Mouse (Mus musculus) bone marrow macrophage, adult 2 months (primary cell): ENCODE measurements around the gene Rasgef1b. TPM values are rescaled to one million over a fixed set of nuclear protein-coding genes. Genes with fewer than 3 reads are reported as not detected.

Experiments
- H3K27ac ChIP-seq: 2 replicates; pipeline ENCODE4 v1.5.1; 2012; ENCODE audit warnings: low read depth, low read length; ENCODE audit not compliant: insufficient read depth
- H3K4me1 ChIP-seq: 2 replicates; pipeline ENCODE4 v1.6.1; 2012; ENCODE audit warnings: low read length; ENCODE audit not compliant: control insufficient read depth, insufficient read depth
- H3K4me3 ChIP-seq: 2 replicates; pipeline ENCODE4 v1.5.1; 2012; ENCODE audit warnings: mild to moderate bottlenecking, low read length, moderate library complexity; ENCODE audit not compliant: insufficient read depth
- CTCF ChIP-seq: IDR thresholded peaks from 2 replicates; pipeline ENCODE4 v1.5.1; 2012; ENCODE audit warnings: low read depth, mild to moderate bottlenecking, low read length, moderate library complexity
- POLR2A ChIP-seq: IDR thresholded peaks from 2 replicates; pipeline ENCODE4 v1.6.1; 2012; ENCODE audit warnings: mild to moderate bottlenecking, low read depth, low read length, borderline replicate concordance
- polyA plus RNA-seq: library from polyadenylated mRNA; stranded (reverse); fragments of >200 nt; gene quantifications from 2 replicates; pipeline ENCODE4 v1.2.4, GENCODE M21; 2012; ENCODE audit not compliant: missing spikeins, insufficient read depth, insufficient read length

The Rasgef1b gene
- polyA plus RNA-seq, 1 experiment = 46.5 TPM

DNA sequence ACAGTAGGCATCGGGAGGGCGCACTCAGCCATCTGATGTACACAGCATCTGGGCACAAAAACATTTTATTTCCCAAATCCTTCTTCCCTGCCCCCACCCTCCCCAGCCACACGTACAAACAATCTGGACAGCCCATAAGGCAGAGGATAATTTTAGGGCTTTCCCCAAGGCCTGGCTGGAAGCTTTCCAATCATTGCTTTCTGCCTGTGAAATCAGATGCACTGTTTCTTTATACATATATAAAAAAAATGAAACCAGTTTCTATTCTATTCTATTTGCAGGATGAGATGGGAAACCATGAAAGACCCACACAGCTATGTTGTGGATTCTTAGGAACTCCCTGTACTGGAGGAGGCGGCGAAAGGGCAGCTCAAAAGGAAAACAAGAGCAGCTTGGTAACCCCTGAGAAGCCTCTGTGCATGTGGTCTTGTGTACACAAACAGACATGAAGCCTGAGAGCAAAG is 13.6 kb downstream of the Rasgef1b start:
- H3K4me1 ChIP-seq = no peaks in the 10 kb centered on the region
- TF ChIP-seq CTCF (no peak), POLR2A (no peak)
- H3K4me3 ChIP-seq = no peak overlapping the region
- no peak overlapping the region for H3K27ac ChIP-seq

DNA sequence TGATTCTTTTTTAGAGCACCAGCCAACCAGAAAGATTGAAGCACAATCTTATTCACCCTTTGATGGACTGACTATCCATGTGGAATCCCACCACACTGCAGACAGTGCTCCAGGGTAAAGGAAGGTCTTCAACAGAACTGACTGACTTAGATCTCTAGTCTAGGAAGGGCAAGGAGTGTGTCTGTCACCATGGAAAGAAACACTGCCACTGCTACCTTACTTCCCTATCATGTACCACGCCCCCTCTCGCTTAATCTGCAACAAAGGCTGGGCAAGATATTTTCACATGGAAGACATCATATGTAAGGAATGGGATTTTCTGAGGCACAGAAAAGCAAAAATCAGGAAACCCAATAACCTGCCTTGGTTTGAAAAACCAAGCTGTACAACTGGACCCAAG is 16.9 kb downstream of the Rasgef1b start:
- H3K4me1 ChIP-seq = no peaks in the 10 kb centered on the region
- TF ChIP-seq CTCF (no peak), POLR2A (no peak)
- H3K4me3 ChIP-seq = no peak overlapping the region

DNA sequence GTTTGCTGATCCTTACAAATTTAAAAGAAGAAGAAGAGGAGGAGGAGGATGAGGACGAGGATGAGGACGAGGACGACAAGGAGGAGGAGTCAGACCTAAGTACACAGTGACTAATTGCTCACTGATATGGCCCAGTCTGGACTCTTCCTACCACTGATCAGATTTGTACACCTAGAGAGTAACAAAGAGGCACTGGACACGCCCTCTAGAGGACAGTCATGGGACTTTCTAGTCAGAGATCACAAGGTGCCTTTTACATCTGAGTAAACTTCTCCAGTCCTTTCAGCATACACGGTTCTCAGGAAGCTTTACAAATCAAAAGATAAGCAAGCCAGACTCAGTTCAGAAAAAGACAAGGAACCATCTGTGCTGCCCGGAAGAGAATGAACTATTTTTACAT is 20.2 kb downstream of the Rasgef1b start:
- Histone ChIP-seq H3K4me3 (no peak overlapping the region), H3K4me1 (no peaks in the 10 kb centered on the region), H3K27ac (no peak overlapping the region)
- TF ChIP-seq POLR2A = no peak
- no peak for TF ChIP-seq CTCF

More for the DNA sequence above, 16.9 kb downstream of the Rasgef1b start:
- no peak overlapping the region for H3K27ac ChIP-seq

DNA sequence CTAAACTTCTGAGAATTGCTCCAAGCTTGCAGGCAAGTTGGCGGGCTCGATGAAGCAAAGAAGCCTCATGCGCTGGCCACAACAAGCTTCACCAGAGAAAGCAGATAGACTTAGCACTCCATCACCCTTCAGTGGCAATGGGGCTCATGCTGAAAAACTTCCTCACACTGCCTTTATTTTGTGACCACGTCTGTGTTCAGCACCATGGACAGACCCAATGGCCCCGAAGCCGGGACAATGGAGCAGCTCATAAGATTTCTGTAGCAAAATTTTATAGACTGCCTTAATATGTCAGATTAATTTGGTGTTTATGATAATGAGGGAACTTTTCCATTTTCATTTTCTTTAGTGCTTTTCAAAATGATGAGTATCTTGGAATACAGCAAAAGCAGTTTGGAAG is 21.6 kb downstream of the Rasgef1b start:
- Histone ChIP-seq H3K4me1 (no peaks in the 10 kb centered on the region), H3K4me3 (no peak overlapping the region), H3K27ac (no peak overlapping the region)
- TF ChIP-seq CTCF (no peak), POLR2A (no peak)

DNA sequence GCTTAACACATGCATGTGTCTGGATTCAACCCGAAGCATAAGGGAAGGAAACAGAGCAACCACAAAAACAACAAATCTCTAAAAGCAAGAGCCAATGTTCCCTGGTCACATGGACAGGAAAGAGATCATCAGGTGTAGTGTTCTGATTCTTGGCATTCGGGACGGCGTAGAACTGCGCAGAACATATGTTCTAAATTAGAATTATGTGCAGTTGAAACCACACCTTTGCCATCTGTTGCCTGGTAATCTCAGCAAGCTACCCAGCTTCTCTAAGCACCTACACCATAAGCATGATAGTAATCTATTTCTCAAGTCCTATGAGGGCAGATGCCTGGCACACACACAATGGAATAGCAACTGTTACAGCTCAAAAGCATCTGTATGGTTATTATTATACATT is 27.1 kb downstream of the Rasgef1b start:
- Histone ChIP-seq H3K27ac (no peak overlapping the region), H3K4me1 (no peaks in the 10 kb centered on the region), H3K4me3 (no peak overlapping the region)
- TF ChIP-seq CTCF (no peak), POLR2A (no peak)

DNA sequence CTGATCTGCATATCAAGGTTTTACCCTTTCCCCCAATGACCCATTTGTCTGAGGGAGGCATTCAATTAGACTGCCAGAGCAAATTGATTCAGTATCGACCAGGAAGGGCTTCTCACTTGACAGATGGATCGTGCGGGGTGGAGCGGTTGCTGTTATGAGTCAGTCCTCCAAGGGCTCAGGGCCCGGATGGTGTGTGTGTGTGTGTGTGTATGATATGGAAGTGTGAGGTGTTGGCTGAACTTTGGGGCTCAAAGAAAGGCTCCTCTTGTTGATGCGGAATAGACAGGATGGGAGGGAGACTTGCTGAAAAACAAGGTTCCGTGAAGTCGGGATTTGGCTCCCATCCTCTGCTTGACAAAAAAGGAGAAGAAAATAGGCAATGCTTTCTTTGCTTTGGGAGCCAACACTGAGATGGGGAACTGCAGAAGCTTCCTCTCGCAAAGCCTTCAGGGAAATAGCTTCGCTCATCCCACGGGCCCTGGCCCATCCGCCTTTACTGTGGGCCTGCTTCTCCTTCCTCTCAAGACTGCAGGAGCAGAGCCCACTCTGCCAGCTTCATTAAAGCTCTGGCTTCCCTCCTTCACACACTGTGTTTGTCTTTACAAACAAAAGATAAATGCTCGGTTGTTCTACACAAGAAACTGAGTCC is 34.0 kb downstream of the Rasgef1b start:
- Histone ChIP-seq H3K4me1 (no peaks in the 10 kb centered on the region), H3K4me3 (no peak overlapping the region), H3K27ac (no peak overlapping the region)
- TF ChIP-seq POLR2A (no peak), CTCF (no peak)

DNA sequence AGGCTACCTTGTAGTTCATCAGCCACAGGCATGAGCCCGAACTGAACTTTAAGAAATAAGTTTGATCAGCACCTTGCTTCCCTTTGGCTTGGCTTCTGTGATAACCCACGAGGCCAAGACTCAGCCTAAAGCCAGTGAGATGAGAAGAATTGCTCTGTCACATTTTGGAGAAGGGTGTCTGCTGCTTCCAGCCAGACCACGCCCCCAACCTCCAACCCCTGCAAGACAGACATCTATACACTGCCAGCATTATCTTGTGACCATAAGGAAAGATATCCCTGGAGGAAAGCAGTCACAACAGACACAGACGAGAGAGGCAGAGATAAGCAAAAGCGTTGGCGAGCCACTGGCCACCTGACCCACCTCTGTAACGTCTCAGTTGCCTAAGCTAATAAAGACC is 39.0 kb downstream of the Rasgef1b start:
- no peak overlapping the region for H3K4me3 ChIP-seq
- H3K27ac ChIP-seq = no peak overlapping the region
- no peaks in the 10 kb centered on the region for H3K4me1 ChIP-seq
- no peak for TF ChIP-seq CTCF
- no peak for TF ChIP-seq POLR2A

DNA sequence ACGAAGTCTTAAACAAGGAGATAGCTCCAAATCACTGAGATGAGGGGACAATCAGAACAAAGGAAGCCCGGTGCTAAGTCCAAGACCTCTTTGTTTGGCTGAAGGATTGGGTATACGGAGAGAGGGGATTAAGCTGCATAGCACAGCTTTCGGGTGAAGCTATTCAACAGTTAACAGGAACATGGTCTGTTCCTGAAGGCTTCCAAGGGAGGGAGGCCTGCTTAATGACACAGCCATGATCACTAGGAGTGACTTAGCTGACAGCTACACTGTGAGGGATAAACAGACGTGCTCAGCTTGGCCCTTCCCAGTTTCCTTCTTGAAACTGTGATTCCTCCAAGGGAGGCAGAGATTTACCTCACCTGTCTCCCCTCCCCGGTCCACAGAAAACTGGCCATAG is 41.0 kb downstream of the Rasgef1b start:
- TF ChIP-seq POLR2A (no peak), CTCF (no peak)
- no peak overlapping the region for H3K27ac ChIP-seq
- H3K4me3 ChIP-seq = no peak overlapping the region
- no peaks in the 10 kb centered on the region for H3K4me1 ChIP-seq

DNA sequence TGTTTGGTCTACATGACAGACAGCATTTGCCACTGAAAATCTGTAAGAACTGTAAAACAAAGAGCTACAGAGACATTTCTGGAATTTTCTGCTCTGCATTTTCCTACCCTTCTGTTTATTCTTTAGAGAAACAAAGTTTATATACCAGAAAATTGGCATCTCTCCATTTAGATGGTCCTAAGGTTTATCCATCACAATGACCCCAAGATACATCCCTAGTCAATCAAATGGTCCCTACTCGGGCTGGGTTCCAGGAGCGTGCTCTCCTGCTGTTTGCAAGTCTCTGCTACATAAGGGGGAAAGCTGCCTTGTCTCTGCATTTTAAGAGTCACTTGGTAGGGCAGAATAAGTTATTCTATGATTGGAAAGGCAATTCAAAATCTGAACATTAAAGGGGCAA is 44.8 kb downstream of the Rasgef1b start:
- Histone ChIP-seq H3K27ac (no peak overlapping the region), H3K4me3 (no peak overlapping the region), H3K4me1 (no peaks in the 10 kb centered on the region)
- TF ChIP-seq POLR2A (no peak), CTCF (no peak)

DNA sequence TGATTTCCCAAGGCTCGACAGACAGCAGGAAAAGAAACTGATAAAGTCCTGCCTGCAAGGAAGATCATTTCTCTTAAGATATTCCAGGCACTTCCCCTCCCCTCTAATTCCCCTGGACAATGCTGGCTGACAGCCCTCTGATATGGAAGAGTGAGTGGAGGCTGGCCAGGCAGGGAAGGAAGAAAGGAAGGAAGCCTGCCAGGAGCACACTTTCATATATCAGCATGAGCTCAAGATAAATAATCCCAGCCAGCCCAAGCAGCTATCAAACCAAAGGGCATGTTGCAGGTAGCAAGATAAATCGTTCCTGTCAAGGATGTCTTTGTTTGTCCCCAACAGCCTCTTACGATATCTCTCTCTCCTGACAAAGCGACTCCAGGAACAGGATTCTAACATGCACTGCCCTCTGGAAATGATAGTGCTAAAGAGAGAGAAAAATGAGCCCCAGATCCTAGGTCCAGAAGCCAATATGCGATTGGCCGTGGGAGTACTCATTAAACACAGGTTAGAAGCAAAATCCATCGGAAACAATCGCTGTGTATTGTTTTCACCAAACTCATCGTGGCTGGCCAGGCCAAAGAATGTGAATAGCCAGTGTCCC is 58.8 kb downstream of the Rasgef1b start:
- no peak overlapping the region for H3K27ac ChIP-seq
- no peaks in the 10 kb centered on the region for H3K4me1 ChIP-seq
- TF ChIP-seq POLR2A (no peak), CTCF (no peak)
- H3K4me3 ChIP-seq = no peak overlapping the region
